Mouse (Mus musculus): ENCODE data around the gene Sbk3. TPM values are rescaled to one million over a fixed set of nuclear protein-coding genes. Genes with fewer than 3 reads are reported as not detected.

Gene Sbk3
- polyA plus RNA-seq, 1 experiment = not detected

DNA sequence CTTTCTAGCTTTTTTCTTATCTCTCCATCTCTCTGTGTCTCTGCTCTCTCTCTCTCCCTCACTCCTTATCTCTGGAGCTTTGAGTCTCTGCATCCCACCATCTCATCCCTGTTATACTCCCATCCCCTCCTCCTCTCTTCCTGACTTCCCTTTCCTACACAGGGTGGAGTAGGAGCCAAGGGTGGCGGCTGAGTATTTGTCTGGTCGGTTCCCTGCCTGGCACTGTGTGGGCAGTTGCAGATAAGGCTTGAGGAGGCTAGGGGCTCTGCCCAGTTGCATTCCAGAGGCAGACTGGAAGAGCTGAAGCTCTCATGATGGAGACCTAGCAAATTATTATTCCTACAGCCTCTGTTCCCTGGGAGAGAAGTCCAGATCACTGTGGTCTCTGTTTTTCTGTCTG is 17.3 kb upstream of the Sbk3 start:
- peaks cover 7% of the 10 kb centered on the region; the same call in 1 of the 2 replicates for H3K36me3 ChIP-seq (ENCODE audit: control insufficient read depth, insufficient read depth, low read length)
- H3K4me3 ChIP-seq (ENCODE audit: low read depth, low read length) = no peak overlapping the region
- no peak for TF ChIP-seq CTCF (IDR thresholded peaks at IDR 0.05; ENCODE audit: extremely low read depth, insufficient read length, insufficient replicate concordance, low read depth, low read length)
- no peak for TF ChIP-seq POLR2A (IDR thresholded peaks at IDR 0.05; ENCODE audit: low read depth, low read length)
- 22% methylated on average over 2 of the region's 2 CpGs for WGBS
- no peak overlapping the region for H3K27ac ChIP-seq (ENCODE audit: insufficient read depth, low read depth, low read length)
- H3K4me1 ChIP-seq (ENCODE audit: control insufficient read depth, insufficient read depth, insufficient read length, low read length) = no peaks in the 10 kb centered on the region
- no peaks in the 10 kb centered on the region for H3K27me3 ChIP-seq (ENCODE audit: control insufficient read depth, insufficient read depth, low read length)

DNA sequence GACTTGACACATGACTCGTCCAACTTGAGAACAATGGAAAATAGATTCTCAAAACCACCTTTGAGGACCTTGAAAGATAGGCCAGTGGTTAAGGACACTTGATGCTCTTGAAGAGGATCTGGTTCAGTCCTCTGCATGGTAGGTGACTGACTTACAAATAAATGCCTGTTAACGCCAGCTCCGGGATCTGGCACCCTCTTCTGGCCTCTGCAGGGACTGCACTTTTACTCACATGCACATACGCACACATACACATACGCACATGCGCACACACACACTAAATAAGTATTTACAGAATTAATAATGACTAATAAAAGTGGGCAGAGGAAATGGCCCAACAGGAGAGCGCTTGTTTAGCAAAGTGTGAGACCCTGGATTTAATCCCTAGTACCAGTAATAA is 5.9 kb upstream of the Sbk3 start:
- 89% methylated on average over 7 of the region's 7 CpGs for WGBS
- no peak overlapping the region for H3K27ac ChIP-seq (ENCODE audit: insufficient read depth, low read depth, low read length)
- TF ChIP-seq CTCF (IDR thresholded peaks at IDR 0.05; ENCODE audit: extremely low read depth, insufficient read length, insufficient replicate concordance, low read depth, low read length) (peak; percentile 11; the same call in 1 of the 2 replicates), POLR2A (IDR thresholded peaks at IDR 0.05; ENCODE audit: low read depth, low read length) (no peak)

GRCm38 (mm10) chr7:4975455-4975854 is 4.5 kb upstream of the Sbk3 start:
- TF ChIP-seq CTCF (IDR thresholded peaks at IDR 0.05; ENCODE audit: extremely low read depth, insufficient read length, insufficient replicate concordance, low read depth, low read length) = no peak
- no peak for TF ChIP-seq POLR2A (IDR thresholded peaks at IDR 0.05; ENCODE audit: low read depth, low read length)
- Histone ChIP-seq H3K4me3 (ENCODE audit: low read depth, low read length) (no peak overlapping the region), H3K27me3 (ENCODE audit: control insufficient read depth, insufficient read depth, low read length) (no peaks in the 10 kb centered on the region), H3K4me1 (ENCODE audit: control insufficient read depth, insufficient read depth, insufficient read length, low read length) (no peaks in the 10 kb centered on the region), H3K36me3 (ENCODE audit: control insufficient read depth, insufficient read depth, low read length) (no peaks in the 10 kb centered on the region), H3K27ac (ENCODE audit: insufficient read depth, low read depth, low read length) (no peak overlapping the region)
- WGBS = 34% methylated on average over 4 of the region's 4 CpGs

More for the DNA sequence above, 5.9 kb upstream of the Sbk3 start:
- no peaks in the 10 kb centered on the region for H3K27me3 ChIP-seq (ENCODE audit: control insufficient read depth, insufficient read depth, low read length)
- no peaks in the 10 kb centered on the region for H3K36me3 ChIP-seq (ENCODE audit: control insufficient read depth, insufficient read depth, low read length)
- H3K4me1 ChIP-seq (ENCODE audit: control insufficient read depth, insufficient read depth, insufficient read length, low read length) = no peaks in the 10 kb centered on the region
- H3K4me3 ChIP-seq (ENCODE audit: low read depth, low read length) = no peak overlapping the region

GRCm38 (mm10) chr7:4972321-4973047 is 1.5 kb upstream of the Sbk3 start:
- H3K27me3 ChIP-seq (ENCODE audit: control insufficient read depth, insufficient read depth, low read length) = no peaks in the 10 kb centered on the region
- H3K27ac ChIP-seq (ENCODE audit: insufficient read depth, low read depth, low read length) = no peak overlapping the region
- no peaks in the 10 kb centered on the region for H3K36me3 ChIP-seq (ENCODE audit: control insufficient read depth, insufficient read depth, low read length)
- H3K4me3 ChIP-seq (ENCODE audit: low read depth, low read length) = no peak overlapping the region
- H3K4me1 ChIP-seq (ENCODE audit: control insufficient read depth, insufficient read depth, insufficient read length, low read length) = no peaks in the 10 kb centered on the region
- TF ChIP-seq POLR2A (IDR thresholded peaks at IDR 0.05; ENCODE audit: low read depth, low read length) = no peak
- TF ChIP-seq CTCF (IDR thresholded peaks at IDR 0.05; ENCODE audit: extremely low read depth, insufficient read length, insufficient replicate concordance, low read depth, low read length) = no peak
- WGBS = 64% methylated on average over 18 of the region's 18 CpGs

DNA sequence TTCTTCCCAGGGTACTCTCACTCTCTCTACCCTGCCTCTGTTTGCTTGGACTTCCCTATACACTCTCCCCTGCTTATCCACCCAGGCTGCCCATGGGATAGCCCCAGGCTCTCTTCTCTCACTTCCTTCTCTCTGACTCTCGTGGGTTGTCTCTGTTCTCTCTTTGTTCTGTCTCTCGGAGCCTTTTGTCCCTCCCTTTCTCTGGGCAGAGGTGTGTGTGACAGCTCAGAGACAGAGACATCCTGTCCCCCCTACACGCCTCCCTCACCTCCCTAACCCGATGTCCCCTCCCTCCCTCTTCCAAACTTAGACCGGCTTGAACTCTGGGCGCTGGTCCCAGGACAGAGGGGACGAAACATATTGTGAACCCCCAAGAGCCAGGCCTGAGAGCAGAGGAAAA is 742 bp upstream of the Sbk3 start:
- WGBS = 29% methylated on average over 7 of the region's 7 CpGs
- H3K4me3 ChIP-seq (ENCODE audit: low read depth, low read length) = no peak overlapping the region
- no peaks in the 10 kb centered on the region for H3K4me1 ChIP-seq (ENCODE audit: control insufficient read depth, insufficient read depth, insufficient read length, low read length)
- no peaks in the 10 kb centered on the region for H3K27me3 ChIP-seq (ENCODE audit: control insufficient read depth, insufficient read depth, low read length)
- H3K36me3 ChIP-seq (ENCODE audit: control insufficient read depth, insufficient read depth, low read length) = no peaks in the 10 kb centered on the region
- H3K27ac ChIP-seq (ENCODE audit: insufficient read depth, low read depth, low read length) = no peak overlapping the region
- no peak for TF ChIP-seq POLR2A (IDR thresholded peaks at IDR 0.05; ENCODE audit: low read depth, low read length)
- TF ChIP-seq CTCF (IDR thresholded peaks at IDR 0.05; ENCODE audit: extremely low read depth, insufficient read length, insufficient replicate concordance, low read depth, low read length) = no peak

GRCm38 (mm10) chr7:4964988-4965387 is 6.0 kb downstream of the Sbk3 start:
- Histone ChIP-seq H3K4me1 (ENCODE audit: control insufficient read depth, insufficient read depth, insufficient read length, low read length) (no peaks in the 10 kb centered on the region), H3K27ac (ENCODE audit: insufficient read depth, low read depth, low read length) (no peak overlapping the region), H3K36me3 (ENCODE audit: control insufficient read depth, insufficient read depth, low read length) (no peaks in the 10 kb centered on the region), H3K4me3 (ENCODE audit: low read depth, low read length) (no peak overlapping the region), H3K27me3 (ENCODE audit: control insufficient read depth, insufficient read depth, low read length) (no peaks in the 10 kb centered on the region)
- WGBS = 75% methylated on average over 5 of the region's 5 CpGs
- TF ChIP-seq CTCF (IDR thresholded peaks at IDR 0.05; ENCODE audit: extremely low read depth, insufficient read length, insufficient replicate concordance, low read depth, low read length) = no peak
- TF ChIP-seq POLR2A (IDR thresholded peaks at IDR 0.05; ENCODE audit: low read depth, low read length) = no peak

DNA sequence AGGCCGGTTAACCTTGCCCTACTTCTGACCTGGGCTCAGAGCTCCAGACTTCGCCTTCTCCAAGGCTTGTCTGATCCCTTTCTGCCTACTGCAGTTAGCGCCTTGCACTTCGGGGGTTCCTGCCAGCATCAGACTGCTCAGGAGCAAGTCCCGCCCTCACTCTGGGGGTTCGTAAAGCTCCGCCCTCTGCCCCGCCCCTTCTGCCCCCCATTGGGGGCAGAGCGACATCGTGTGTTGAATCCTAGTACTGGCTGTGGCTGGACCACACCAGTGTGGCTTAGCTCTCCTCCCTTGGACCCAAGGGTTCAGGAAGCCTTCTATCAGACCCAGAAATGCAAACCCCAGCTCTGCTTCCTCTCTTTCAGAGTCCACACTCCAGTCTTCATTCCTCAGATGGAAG is 6.7 kb downstream of the Sbk3 start, which contains the start of gene Sbk2:
TSS of gene Sbk2 (minus strand) at position 135 of the 400 bp plus-strand sequence.
- H3K27me3 ChIP-seq (ENCODE audit: control insufficient read depth, insufficient read depth, low read length) = no peaks in the 10 kb centered on the region
- no peaks in the 10 kb centered on the region for H3K4me1 ChIP-seq (ENCODE audit: control insufficient read depth, insufficient read depth, insufficient read length, low read length)
- TF ChIP-seq POLR2A (IDR thresholded peaks at IDR 0.05; ENCODE audit: low read depth, low read length) = no peak
- TF ChIP-seq CTCF (IDR thresholded peaks at IDR 0.05; ENCODE audit: extremely low read depth, insufficient read length, insufficient replicate concordance, low read depth, low read length) = peak; percentile 52
- WGBS = 2% methylated on average over 10 of the region's 10 CpGs
- H3K36me3 ChIP-seq (ENCODE audit: control insufficient read depth, insufficient read depth, low read length) = no peaks in the 10 kb centered on the region
- no peak within 1 kb of the TSS for H3K27ac ChIP-seq (ENCODE audit: insufficient read depth, low read depth, low read length)
- H3K4me3 ChIP-seq (ENCODE audit: low read depth, low read length) = no peak within 1 kb of the TSS

Measured in small intestine, adult 2 months (tissue).